Mouse (Mus musculus) CD4-positive, CD25-positive, alpha-beta regulatory T cell, adult 2 months (primary cell): ENCODE data around the gene Cdkl4.
"Not testable (repeated sequence)": the region's sequence is repeated elsewhere in the genome, so short reads cannot be mapped to it uniquely, and the experiment has no call there.

Experiments
- DNase-seq: peaks from one replicate; pipeline ENCODE4 v3.0.0-alpha.2; 2012; ENCODE audit warnings: low read depth, low spot score

The Cdkl4 gene

GRCm38 (mm10) chr17:80577639-80578038 is at the start of gene Cdkl4:
Gene Cdkl4, minus strand, starts transcription at chr17:80577813.
- no peak for DNase-seq

- DNase-seq = no peak
Observed at GRCm38 (mm10) chr17:80624979-80625378, 47.4 kb upstream of the Cdkl4 start.

GRCm38 (mm10) chr17:80621691-80622090 is 44.1 kb upstream of the Cdkl4 start:
- DNase-seq = no peak

GRCm38 (mm10) chr17:80620786-80621423 is 43.3 kb upstream of the Cdkl4 start:
- DNase-seq = peak; percentile 79

GRCm38 (mm10) chr17:80619556-80619955 is 41.9 kb upstream of the Cdkl4 start:
- DNase-seq = no peak

GRCm38 (mm10) chr17:80618890-80619289 is 41.3 kb upstream of the Cdkl4 start:
- DNase-seq = no peak

- no peak for DNase-seq
Observed at GRCm38 (mm10) chr17:80603806-80604205, 26.2 kb upstream of the Cdkl4 start.

- DNase-seq = no peak
Observed at GRCm38 (mm10) chr17:80603079-80603625, 25.5 kb upstream of the Cdkl4 start.

- peak; percentile 52 for DNase-seq
Observed at GRCm38 (mm10) chr17:80601371-80601770, 23.8 kb upstream of the Cdkl4 start.

- no peak for DNase-seq
Observed at GRCm38 (mm10) chr17:80583051-80583450, 5.4 kb upstream of the Cdkl4 start.

- DNase-seq = no peak
Observed at GRCm38 (mm10) chr17:80579901-80580300, 2.3 kb upstream of the Cdkl4 start.

- no peak for DNase-seq
Observed at GRCm38 (mm10) chr17:80579089-80579488, 1.5 kb upstream of the Cdkl4 start.

GRCm38 (mm10) chr17:80578041-80578440 is 428 bp upstream of the Cdkl4 start:
- DNase-seq = no peak

- peak; percentile 63 for DNase-seq
Observed at GRCm38 (mm10) chr17:80577214-80577613, 399 bp downstream of the Cdkl4 start.

- DNase-seq = no peak
Observed at GRCm38 (mm10) chr17:80575008-80575407, 2.6 kb downstream of the Cdkl4 start.

GRCm38 (mm10) chr17:80574471-80574965 is 3.1 kb downstream of the Cdkl4 start:
- no peak for DNase-seq

GRCm38 (mm10) chr17:80572187-80572935 is 5.3 kb downstream of the Cdkl4 start:
- no peak for DNase-seq

GRCm38 (mm10) chr17:80571460-80571859 is 6.2 kb downstream of the Cdkl4 start:
- no peak for DNase-seq

- not testable (repeated sequence) for DNase-seq
Observed at GRCm38 (mm10) chr17:80569718-80570117, 7.9 kb downstream of the Cdkl4 start.

- no peak for DNase-seq
Observed at GRCm38 (mm10) chr17:80568842-80569601, 8.6 kb downstream of the Cdkl4 start.

- no peak for DNase-seq
Observed at GRCm38 (mm10) chr17:80568441-80568840, 9.2 kb downstream of the Cdkl4 start.

GRCm38 (mm10) chr17:80564611-80564924 is 13.0 kb downstream of the Cdkl4 start:
- peak; percentile 82 for DNase-seq
